Mouse (Mus musculus): ENCODE measurements around the gene Agpat1.

DNA sequence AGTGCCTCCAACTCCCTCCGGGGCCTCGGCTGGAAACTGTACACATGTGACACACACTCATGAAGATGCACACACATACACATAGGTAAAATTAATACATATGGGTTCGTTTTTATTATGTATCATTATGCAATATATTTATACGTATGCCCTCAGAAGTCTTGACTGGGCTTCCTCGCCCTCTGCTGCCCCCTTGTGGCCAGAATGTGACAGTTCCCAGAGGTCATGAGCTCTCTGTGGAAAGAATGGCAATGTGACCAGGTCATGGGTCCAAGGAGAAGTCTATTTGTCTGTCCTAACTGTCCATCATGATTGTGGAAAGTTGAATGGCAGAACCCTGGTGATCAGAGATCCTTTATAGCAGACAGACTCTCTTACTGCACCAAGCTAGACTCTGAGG, 48.6 kb upstream of the Agpat1 start:
- TF ChIP-seq POLR2A (IDR thresholded peaks at IDR 0.05; ENCODE audit: control insufficient read depth, low read depth, low read length): no peak
- TF ChIP-seq CTCF (IDR thresholded peaks at IDR 0.05; ENCODE audit: control insufficient read depth, insufficient read depth, insufficient replicate concordance, low read depth, low read length): peak; percentile 93; the same call in 1 of the 2 replicates
